Mouse (Mus musculus) thymus, adult 2 months (tissue): ENCODE data around the gene S100a4.

Source experiments
- CTCF ChIP-seq: fragments of 200-500 bp; IDR thresholded peaks from 2 replicates; pipeline ENCODE4 v1.5.1; 2012; ENCODE audit warnings: mild to moderate bottlenecking, control low read depth, low read length, moderate library complexity, borderline replicate concordance; ENCODE audit not compliant: control insufficient read depth, poor library complexity, insufficient read depth; ENCODE audit errors: extremely low read depth
- POLR2A ChIP-seq: fragments of 200-500 bp; IDR thresholded peaks from 2 replicates; pipeline ENCODE4 v1.6.1; 2012; ENCODE audit warnings: mild to moderate bottlenecking, low read length, control low read depth, moderate library complexity; ENCODE audit not compliant: control insufficient read depth, poor library complexity, insufficient read depth; ENCODE audit errors: extremely low read depth

- TF ChIP-seq CTCF = no peak
- no peak for TF ChIP-seq POLR2A
These were observed 19.7 kb upstream of the S100a4 start for GRCm38 (mm10) chr3:90583893-90584292.
